Mouse (Mus musculus) intestine, embryonic 16.5 days (tissue): ENCODE measurements around the gene 1700025C18Rik. TPM values are rescaled to one million over a fixed set of nuclear protein-coding genes. Genes with fewer than 3 reads are reported as not detected.

Experiments used
- ATAC-seq: fragments of 200-750 bp; cut with Nextera tagmentation; 2 replicates; pipeline ENCODE4 v1.8.0; 2017; ENCODE audit warnings: moderate TSS enrichment, moderate library complexity
- H3K27ac ChIP-seq: fragments of 300-500 bp; sonication (generic); 2 replicates; pipeline ENCODE4 v1.5.1; 2014; ENCODE audit warnings: mild to moderate bottlenecking, low read length
- H3K27me3 ChIP-seq: fragments of 300-500 bp; sonication (generic); replicated peaks from 2 replicates; pipeline ENCODE4 v1.6.1; 2014; ENCODE audit warnings: low read length, control low read depth, mixed read lengths; ENCODE audit not compliant: control insufficient read depth, insufficient read depth
- H3K36me3 ChIP-seq: fragments of 300-500 bp; sonication (generic); 2 replicates; pipeline ENCODE4 v1.6.1; 2014; ENCODE audit warnings: low read length, control low read depth; ENCODE audit not compliant: control insufficient read depth, insufficient read depth
- H3K4me1 ChIP-seq: fragments of 300-500 bp; sonication (generic); 2 replicates; pipeline ENCODE4 v1.6.1; 2014; ENCODE audit warnings: low read length, control low read depth, mixed read lengths; ENCODE audit not compliant: control insufficient read depth, insufficient read depth
- H3K4me2 ChIP-seq: fragments of 300-500 bp; sonication (generic); 2 replicates; pipeline ENCODE4 v1.6.1; 2014; ENCODE audit warnings: low read depth, low read length, control low read depth
- H3K4me3 ChIP-seq: fragments of 300-500 bp; sonication (generic); 2 replicates; pipeline ENCODE4 v1.5.1; 2014; ENCODE audit warnings: mild to moderate bottlenecking, low read length
- H3K9ac ChIP-seq: fragments of 300-500 bp; sonication (generic); 2 replicates; pipeline ENCODE4 v1.6.1; 2014; ENCODE audit warnings: low read depth, low read length
- H3K9me3 ChIP-seq: fragments of 300-500 bp; sonication (generic); 2 replicates; pipeline ENCODE4 v1.6.1; 2016; ENCODE audit warnings: low read length, control low read depth; ENCODE audit not compliant: control insufficient read depth
- WGBS: fragments of 180-500 bp; shearing (Covaris S2); extraction: QIAGEN DNeasy Blood & Tissue Kit; methylation state at CpG from one replicate; pipeline ENCODE4 v1.1.7; 2014; 5-methylcytosine and 5-hydroxymethylcytosine counted together
- polyA plus RNA-seq: library from polyadenylated mRNA; unstranded; fragments of >200 nt; fragmentation: Nextera tagmentation; extraction: Ambion mirVana; gene quantifications from 2 replicates; pipeline ENCODE4 v1.2.1, GENCODE M21; 2015

1700025C18Rik gene
- polyA plus RNA-seq, 1 experiment from 2014 or later: not detected

- no peak overlapping the region for H3K9ac ChIP-seq
- H3K4me2 ChIP-seq: peak overlapping the region; percentile 27; the same call in 1 of the 2 replicates
- H3K27ac ChIP-seq: no peak overlapping the region
- under 1% methylated on average over 54 of the region's 54 CpGs for WGBS
- H3K4me1 ChIP-seq: peaks cover 5% of the 10 kb centered on the region; the same call in 1 of the 2 replicates
- no peak overlapping the region for H3K4me3 ChIP-seq
- ATAC-seq: peak; percentile 82
- H3K36me3 ChIP-seq: no peaks in the 10 kb centered on the region
- peaks cover 88% of the 10 kb centered on the region for H3K27me3 ChIP-seq
- H3K9me3 ChIP-seq: no peaks in the 10 kb centered on the region
Observed at GRCm38 (mm10) chr2:165112149-165112548, 21.6 kb upstream of the 1700025C18Rik start.

GRCm38 (mm10) chr2:165106585-165106984 is 16.0 kb upstream of the 1700025C18Rik start:
- H3K36me3 ChIP-seq: no peaks in the 10 kb centered on the region
- H3K4me2 ChIP-seq: no peak overlapping the region
- H3K9me3 ChIP-seq: no peaks in the 10 kb centered on the region
- 25% methylated on average over 18 of the region's 18 CpGs for WGBS
- peaks cover 58% of the 10 kb centered on the region for H3K27me3 ChIP-seq
- ATAC-seq: no peak
- no peak overlapping the region for H3K4me3 ChIP-seq
- H3K27ac ChIP-seq: no peak overlapping the region
- no peaks in the 10 kb centered on the region for H3K4me1 ChIP-seq
- no peak overlapping the region for H3K9ac ChIP-seq

- Histone ChIP-seq H3K36me3 (no peaks in the 10 kb centered on the region), H3K4me2 (no peak overlapping the region), H3K9ac (no peak overlapping the region), H3K27ac (no peak overlapping the region), H3K4me3 (no peak overlapping the region), H3K27me3 (peaks cover 51% of the 10 kb centered on the region), H3K9me3 (no peaks in the 10 kb centered on the region), H3K4me1 (no peaks in the 10 kb centered on the region)
- WGBS: 66% methylated on average over 16 of the region's 16 CpGs
- ATAC-seq: no peak
Observed at GRCm38 (mm10) chr2:165105513-165106079, 15.0 kb upstream of the 1700025C18Rik start.

- Histone ChIP-seq H3K9me3 (no peaks in the 10 kb centered on the region), H3K9ac (no peak overlapping the region), H3K4me1 (no peaks in the 10 kb centered on the region), H3K36me3 (no peaks in the 10 kb centered on the region), H3K27ac (no peak overlapping the region), H3K4me3 (no peak overlapping the region), H3K27me3 (peaks cover 39% of the 10 kb centered on the region), H3K4me2 (no peak overlapping the region)
- ATAC-seq: no peak
- 77% methylated on average over 3 of the region's 3 CpGs for WGBS
Observed at GRCm38 (mm10) chr2:165102920-165103319, 12.4 kb upstream of the 1700025C18Rik start.

- H3K4me1 ChIP-seq: no peaks in the 10 kb centered on the region
- no peaks in the 10 kb centered on the region for H3K36me3 ChIP-seq
- ATAC-seq: no peak
- H3K9me3 ChIP-seq: no peaks in the 10 kb centered on the region
- 8% methylated on average over 6 of the region's 6 CpGs for WGBS
- H3K4me2 ChIP-seq: no peak overlapping the region
- H3K27me3 ChIP-seq: peaks cover 39% of the 10 kb centered on the region
- no peak overlapping the region for H3K4me3 ChIP-seq
- H3K9ac ChIP-seq: no peak overlapping the region
- H3K27ac ChIP-seq: no peak overlapping the region
Observed at GRCm38 (mm10) chr2:165100749-165101148, 10.2 kb upstream of the 1700025C18Rik start.

- Histone ChIP-seq H3K36me3 (no peaks in the 10 kb centered on the region), H3K27me3 (peaks cover 29% of the 10 kb centered on the region)
- 79% methylated on average over 3 of the region's 3 CpGs for WGBS
Observed at GRCm38 (mm10) chr2:165098861-165099260, 8.3 kb upstream of the 1700025C18Rik start.

GRCm38 (mm10) chr2:165096367-165096766 is 5.8 kb upstream of the 1700025C18Rik start:
- WGBS: 24% methylated on average over 10 of the region's 10 CpGs
- Histone ChIP-seq H3K9ac (no peak overlapping the region), H3K4me1 (no peaks in the 10 kb centered on the region), H3K4me2 (no peak overlapping the region), H3K4me3 (no peak overlapping the region), H3K27me3 (peaks cover 26% of the 10 kb centered on the region), H3K36me3 (no peaks in the 10 kb centered on the region), H3K9me3 (no peaks in the 10 kb centered on the region), H3K27ac (no peak overlapping the region)
- no peak for ATAC-seq

More at GRCm38 (mm10) chr2:165098861-165099260, 8.3 kb upstream of the 1700025C18Rik start:
- Histone ChIP-seq H3K9ac (no peak overlapping the region), H3K4me3 (no peak overlapping the region), H3K4me2 (no peak overlapping the region), H3K9me3 (no peaks in the 10 kb centered on the region), H3K27ac (no peak overlapping the region), H3K4me1 (no peaks in the 10 kb centered on the region)
- ATAC-seq: no peak

- H3K9me3 ChIP-seq: no peaks in the 10 kb centered on the region
- H3K4me3 ChIP-seq: no peak overlapping the region
- H3K4me1 ChIP-seq: no peaks in the 10 kb centered on the region
- ATAC-seq: no peak
- H3K36me3 ChIP-seq: no peaks in the 10 kb centered on the region
- no peak overlapping the region for H3K27ac ChIP-seq
- H3K4me2 ChIP-seq: no peak overlapping the region
- H3K27me3 ChIP-seq: peaks cover 12% of the 10 kb centered on the region
- no peak overlapping the region for H3K9ac ChIP-seq
- 66% methylated on average over 7 of the region's 7 CpGs for WGBS
Observed at GRCm38 (mm10) chr2:165092393-165092792, 1.8 kb upstream of the 1700025C18Rik start.

GRCm38 (mm10) chr2:165091433-165091965 is 949 bp upstream of the 1700025C18Rik start:
- no peak overlapping the region for H3K4me2 ChIP-seq
- no peak for ATAC-seq
- no peak overlapping the region for H3K27ac ChIP-seq
- H3K9ac ChIP-seq: no peak overlapping the region
- no peak overlapping the region for H3K4me3 ChIP-seq
- no peaks in the 10 kb centered on the region for H3K4me1 ChIP-seq
- H3K9me3 ChIP-seq: no peaks in the 10 kb centered on the region
- no peaks in the 10 kb centered on the region for H3K36me3 ChIP-seq
- peaks cover 5% of the 10 kb centered on the region for H3K27me3 ChIP-seq
- 71% methylated on average over 8 of the region's 8 CpGs for WGBS

GRCm38 (mm10) chr2:165089470-165089869 is 1.1 kb downstream of the 1700025C18Rik start:
- Histone ChIP-seq H3K9me3 (no peaks in the 10 kb centered on the region), H3K4me3 (no peak overlapping the region), H3K4me2 (no peak overlapping the region), H3K4me1 (no peaks in the 10 kb centered on the region), H3K36me3 (no peaks in the 10 kb centered on the region), H3K27me3 (peaks cover 3% of the 10 kb centered on the region; the same call in 1 of the 2 replicates), H3K27ac (no peak overlapping the region), H3K9ac (no peak overlapping the region)
- ATAC-seq: no peak
- WGBS: 28% methylated on average over 14 of the region's 14 CpGs
